Mouse (Mus musculus): ENCODE data around the gene Vps8.
A peak's percentile ranks its signal among the peaks of the same experiment; 100 is the strongest.

DNA sequence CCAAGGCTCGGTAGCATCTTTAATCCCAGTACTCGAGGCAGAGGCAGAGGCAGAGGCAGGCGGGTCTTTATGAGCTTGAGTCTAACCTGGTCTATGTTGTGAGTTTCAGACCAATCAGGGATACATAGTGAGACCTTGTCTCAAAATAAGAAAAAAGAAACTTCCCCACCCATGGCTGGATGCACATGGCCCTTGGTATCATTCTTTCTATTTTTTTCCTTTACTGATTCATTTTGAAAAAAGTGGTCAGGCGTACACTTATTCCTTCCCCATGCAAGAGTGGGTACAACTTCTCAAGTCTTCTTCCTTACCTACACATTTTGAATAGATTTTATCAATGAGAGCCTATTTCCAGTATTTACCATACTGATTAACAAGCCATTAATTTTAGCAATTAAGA is 187.6 kb downstream of the Vps8 start:
- TF ChIP-seq CTCF (conservative IDR thresholded peaks at IDR 0.05 in 1 of 2, IDR thresholded peaks at IDR 0.05 in 1 of 2; ENCODE audit: low read depth in 2 of 2, low read length in 2 of 2), result no peak
- peak; percentile 96 for TF ChIP-seq JUND (conservative IDR thresholded peaks at IDR 0.05; ENCODE audit: low read depth, low read length)
- TF ChIP-seq TBP (conservative IDR thresholded peaks at IDR 0.05; ENCODE audit: low read depth, low read length), result no peak
- no peak for TF ChIP-seq POLR2A (IDR thresholded peaks at IDR 0.05; ENCODE audit: low read depth, low read length)
- TF ChIP-seq UBTF (IDR thresholded peaks at IDR 0.05; ENCODE audit: low read depth, low read length), result no peak

Data from CH12.LX (cell line).